Mouse (Mus musculus) liver, embryonic 13.5 days (tissue): ENCODE measurements around the gene Aebp1. TPM values are rescaled to one million over a fixed set of nuclear protein-coding genes. Genes with fewer than 3 reads are reported as not detected.

Source experiments
- ATAC-seq: fragments of 200-750 bp; cut with Nextera tagmentation; 2 replicates; pipeline ENCODE4 v1.8.0; 2017; ENCODE audit warnings: low read depth, mild to moderate bottlenecking, moderate number of reproducible peaks, moderate library complexity
- DNase-seq: peaks from one replicate; pipeline ENCODE4 v3.0.0; 2022
- H3K27ac ChIP-seq: fragments of 300-500 bp; sonication (generic); 2 replicates; pipeline ENCODE4 v1.5.1; 2015; ENCODE audit warnings: moderate library complexity, mild to moderate bottlenecking, inconsistent platforms
- H3K27me3 ChIP-seq: fragments of 300-500 bp; sonication (generic); 2 replicates; pipeline ENCODE4 v1.6.1; 2015; ENCODE audit warnings: mild to moderate bottlenecking, inconsistent platforms
- H3K36me3 ChIP-seq: fragments of 300-500 bp; sonication (generic); 2 replicates; pipeline ENCODE4 v1.6.1; 2015; ENCODE audit warnings: mild to moderate bottlenecking, inconsistent platforms
- H3K4me1 ChIP-seq: fragments of 300-500 bp; sonication (generic); replicated peaks from 2 replicates; pipeline ENCODE4 v1.6.1; 2015; ENCODE audit warnings: inconsistent platforms
- H3K4me2 ChIP-seq: fragments of 300-500 bp; sonication (generic); 2 replicates; pipeline ENCODE4 v1.6.1; 2015; ENCODE audit warnings: inconsistent platforms, mild to moderate bottlenecking, moderate library complexity
- H3K4me3 ChIP-seq: fragments of 300-500 bp; sonication (generic); replicated peaks from 2 replicates; pipeline ENCODE4 v1.5.1; 2015; ENCODE audit warnings: mild to moderate bottlenecking, inconsistent platforms
- H3K9ac ChIP-seq: fragments of 300-500 bp; sonication (generic); 2 replicates; pipeline ENCODE4 v1.6.1; 2015; ENCODE audit warnings: mild to moderate bottlenecking, inconsistent platforms
- H3K9me3 ChIP-seq: fragments of 300-500 bp; sonication (generic); replicated peaks from 2 replicates; pipeline ENCODE4 v1.6.1; 2016; ENCODE audit warnings: inconsistent platforms
- WGBS: fragments of 180-500 bp; shearing (Covaris S2); methylation state at CpG from one replicate; pipeline ENCODE4 v1.1.7; 2015; ENCODE audit not compliant: insufficient replicate concordance; 5-methylcytosine and 5-hydroxymethylcytosine counted together
- polyA plus RNA-seq: library from polyadenylated mRNA; unstranded; fragments of >200 nt; fragmentation: Nextera tagmentation; extraction: Ambion mirVana; gene quantifications from 2 replicates; pipeline ENCODE4 v1.2.1, GENCODE M21; 2015

Gene Aebp1
- 5.9 and 6.5 TPM in 2 replicates for polyA plus RNA-seq

DNA sequence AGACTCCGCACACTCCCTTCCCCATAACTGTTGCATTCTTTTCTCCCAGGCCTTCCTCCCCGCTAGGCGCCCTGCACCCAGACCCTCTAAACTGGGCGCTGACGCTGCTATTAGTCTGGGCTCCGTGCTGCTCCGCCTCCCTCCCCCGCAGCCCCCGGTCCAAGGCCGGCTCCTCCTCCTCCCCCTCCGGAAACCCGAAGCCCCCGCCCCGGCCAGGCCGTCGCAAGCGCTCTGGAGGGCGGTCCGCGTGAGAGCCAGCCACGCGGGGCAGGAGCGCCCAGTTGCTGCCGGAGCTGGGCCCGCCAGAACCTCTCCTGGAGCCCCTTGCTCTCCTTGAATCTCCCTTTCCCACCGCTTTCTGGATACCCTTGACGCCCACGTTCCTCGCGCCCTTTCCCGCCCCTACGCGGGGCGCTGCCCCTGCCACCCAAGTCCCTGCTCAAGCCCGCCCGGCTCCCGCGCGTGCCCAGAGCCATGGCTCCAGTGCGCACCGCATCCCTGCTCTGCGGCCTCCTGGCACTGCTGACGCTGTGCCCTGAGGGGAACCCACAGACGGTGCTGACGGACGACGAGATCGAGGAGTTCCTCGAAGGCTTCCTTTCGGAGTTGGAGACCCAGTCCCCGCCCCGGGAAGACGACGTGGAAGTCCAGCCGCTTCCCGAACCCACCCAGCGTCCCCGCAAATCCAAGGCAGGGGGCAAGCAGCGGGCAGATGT lies at the start of gene Aebp1:
TSS of gene Aebp1 (plus strand) at position 270 of the 716 bp plus-strand sequence.
- H3K4me3 ChIP-seq, result peak within 1 kb of the TSS; percentile 46
- H3K4me2 ChIP-seq, result peak within 1 kb of the TSS; percentile 62
- H3K27ac ChIP-seq, result no peak within 1 kb of the TSS
- H3K4me1 ChIP-seq, result peaks cover 4% of the 10 kb centered on the region; the same call in 1 of the 2 replicates
- H3K36me3 ChIP-seq, result no peaks in the 10 kb centered on the region
- no peak for DNase-seq
- no peaks in the 10 kb centered on the region for H3K9me3 ChIP-seq
- peak within 1 kb of the TSS; percentile 36; the same call in 1 of the 2 replicates for H3K9ac ChIP-seq
- H3K27me3 ChIP-seq, result peaks cover 53% of the 10 kb centered on the region
- WGBS, result 3% methylated on average over 56 of the region's 59 CpGs
- ATAC-seq, result peak; percentile 33

DNA sequence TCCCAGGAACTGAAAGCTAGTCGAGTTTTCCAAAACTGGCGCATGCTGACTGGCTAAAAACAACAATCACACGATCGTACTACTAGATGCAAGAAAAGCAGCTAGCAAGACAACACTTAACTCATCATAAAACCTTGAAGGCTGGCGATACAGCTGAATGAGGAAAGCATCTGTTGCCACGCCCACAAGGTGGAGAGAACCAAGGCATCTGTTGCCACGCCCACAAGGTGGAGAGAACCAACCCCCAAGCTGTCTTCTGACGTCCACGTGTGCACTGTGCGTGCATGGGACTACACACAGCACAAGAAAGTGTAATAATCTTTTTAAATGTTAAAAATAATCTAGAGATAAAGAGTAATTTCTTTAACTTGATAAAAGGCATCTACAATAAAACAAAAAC lies 48.4 kb upstream of the Aebp1 start:
- WGBS, result 63% methylated on average over 10 of the region's 10 CpGs
- no peak overlapping the region for H3K4me2 ChIP-seq
- H3K27ac ChIP-seq, result no peak overlapping the region
- H3K4me1 ChIP-seq, result no peaks in the 10 kb centered on the region
- ATAC-seq (no peak), DNase-seq (no peak)
- H3K36me3 ChIP-seq, result no peaks in the 10 kb centered on the region
- H3K4me3 ChIP-seq, result no peak overlapping the region
- H3K9ac ChIP-seq, result no peak overlapping the region
- no peaks in the 10 kb centered on the region for H3K27me3 ChIP-seq
- H3K9me3 ChIP-seq, result no peaks in the 10 kb centered on the region

DNA sequence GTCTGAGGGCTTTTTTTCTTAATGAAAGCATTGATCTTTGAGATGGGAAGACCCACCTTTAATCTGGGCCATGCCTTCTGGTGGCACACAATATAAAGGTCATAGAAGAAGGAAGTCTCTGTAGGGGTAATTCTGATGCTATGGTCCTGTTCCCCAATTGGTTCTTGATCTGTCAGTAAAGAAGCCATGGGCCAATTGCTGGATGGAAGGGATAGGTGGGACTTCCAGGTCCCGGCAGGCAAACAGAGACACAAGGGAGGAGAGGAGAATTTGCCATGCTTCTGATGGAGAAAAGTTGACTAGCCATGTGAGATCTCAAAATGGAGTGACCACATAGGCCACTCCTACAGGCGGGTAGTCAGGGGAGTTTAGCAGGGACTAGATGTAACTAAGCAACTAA lies 42.5 kb upstream of the Aebp1 start:
- H3K36me3 ChIP-seq, result no peaks in the 10 kb centered on the region
- H3K4me2 ChIP-seq, result no peak overlapping the region
- 48% methylated on average over 2 of the region's 2 CpGs for WGBS
- H3K9ac ChIP-seq, result no peak overlapping the region
- H3K27me3 ChIP-seq, result no peaks in the 10 kb centered on the region
- H3K4me3 ChIP-seq, result no peak overlapping the region
- no peak overlapping the region for H3K27ac ChIP-seq
- no peaks in the 10 kb centered on the region for H3K4me1 ChIP-seq
- ATAC-seq (no peak), DNase-seq (no peak)
- H3K9me3 ChIP-seq, result no peaks in the 10 kb centered on the region

DNA sequence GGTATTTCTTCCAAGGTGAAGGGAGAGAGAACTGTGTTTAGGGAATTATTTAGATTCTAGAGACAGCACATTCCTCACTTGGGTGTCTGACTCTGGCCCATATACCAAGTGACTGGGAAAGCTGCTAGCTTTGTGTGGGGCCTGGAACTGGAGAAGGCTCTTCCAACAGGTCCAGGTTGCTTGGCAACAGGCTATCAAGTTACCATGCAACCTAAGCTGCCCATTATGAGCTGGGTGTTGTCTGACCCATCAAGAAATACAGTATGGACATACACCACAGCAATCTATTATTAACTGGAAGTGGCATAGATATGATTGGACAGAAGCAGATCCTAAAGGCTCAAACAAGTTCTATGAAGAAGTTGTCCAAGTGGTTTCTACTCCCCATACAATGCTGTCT lies 36.3 kb upstream of the Aebp1 start:
- peaks cover 18% of the 10 kb centered on the region for H3K36me3 ChIP-seq
- no peaks in the 10 kb centered on the region for H3K27me3 ChIP-seq
- H3K27ac ChIP-seq, result no peak overlapping the region
- H3K9me3 ChIP-seq, result no peaks in the 10 kb centered on the region
- no peak for ATAC-seq
- no peak overlapping the region for H3K4me2 ChIP-seq
- H3K9ac ChIP-seq, result no peak overlapping the region
- no peak for DNase-seq
- no peak overlapping the region for H3K4me3 ChIP-seq
- H3K4me1 ChIP-seq, result peaks cover 11% of the 10 kb centered on the region

DNA sequence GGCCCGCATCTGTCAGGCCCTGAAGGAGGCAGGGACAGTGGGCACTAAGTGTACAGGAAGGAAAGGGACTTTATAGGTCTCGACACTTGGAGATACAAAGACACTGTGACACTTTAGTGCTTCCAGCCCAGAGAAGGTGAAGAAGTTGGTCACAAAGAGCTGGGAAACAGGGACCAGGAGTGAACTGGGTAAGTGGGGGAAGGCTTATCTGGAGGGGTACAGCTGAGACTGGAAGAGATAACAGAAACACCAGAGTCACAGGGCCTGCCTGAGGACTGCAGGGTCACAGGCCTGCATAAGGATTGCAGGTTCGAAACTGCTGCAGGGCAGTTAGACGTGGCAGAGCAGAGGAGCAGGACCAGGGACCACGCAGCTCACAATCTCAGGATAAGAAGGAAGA lies 33.8 kb upstream of the Aebp1 start:
- no peaks in the 10 kb centered on the region for H3K9me3 ChIP-seq
- H3K4me2 ChIP-seq, result no peak overlapping the region
- peaks cover 11% of the 10 kb centered on the region for H3K4me1 ChIP-seq
- H3K27ac ChIP-seq, result no peak overlapping the region
- no peak overlapping the region for H3K9ac ChIP-seq
- peaks cover 24% of the 10 kb centered on the region for H3K36me3 ChIP-seq
- no peak for DNase-seq
- 67% methylated on average over 5 of the region's 5 CpGs for WGBS
- H3K4me3 ChIP-seq, result no peak overlapping the region
- ATAC-seq, result no peak
- H3K27me3 ChIP-seq, result no peaks in the 10 kb centered on the region

DNA sequence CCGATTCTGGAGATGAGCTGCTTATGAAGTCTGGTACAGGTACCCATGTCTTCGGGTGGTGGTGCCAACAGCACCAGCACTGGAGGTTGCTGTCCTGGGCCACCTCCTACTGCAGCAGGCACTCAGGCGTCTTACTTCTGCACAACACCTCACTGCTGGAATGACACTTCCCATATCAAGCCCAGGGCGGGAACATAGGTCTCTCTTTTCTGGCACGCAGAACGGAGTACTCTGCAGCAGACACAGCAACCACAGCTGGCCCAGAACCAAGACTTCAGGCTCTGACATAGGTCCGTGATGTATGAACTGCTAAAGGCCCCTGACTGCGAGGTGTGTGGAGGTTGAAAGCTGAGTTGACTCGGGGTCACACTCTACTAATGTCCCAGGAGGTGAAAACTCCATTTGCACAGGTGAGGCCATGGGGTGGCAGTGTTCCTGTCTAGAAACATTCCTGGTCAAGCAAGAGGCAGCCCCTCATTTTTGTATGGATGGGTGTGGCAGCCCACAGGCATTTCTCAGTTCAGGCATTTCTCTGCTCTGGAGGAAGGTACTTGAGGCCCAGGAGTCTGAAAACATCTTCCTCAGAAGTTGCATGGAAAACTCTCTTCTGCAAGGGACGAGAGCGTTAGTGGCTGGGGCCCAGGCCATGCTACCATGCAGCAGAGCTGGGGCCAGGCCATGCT lies 33.1 kb upstream of the Aebp1 start:
- H3K9me3 ChIP-seq, result no peaks in the 10 kb centered on the region
- H3K4me2 ChIP-seq, result no peak overlapping the region
- H3K9ac ChIP-seq, result no peak overlapping the region
- ATAC-seq, result no peak
- H3K4me1 ChIP-seq, result peaks cover 11% of the 10 kb centered on the region
- no peaks in the 10 kb centered on the region for H3K27me3 ChIP-seq
- no peak overlapping the region for H3K4me3 ChIP-seq
- H3K27ac ChIP-seq, result no peak overlapping the region
- WGBS, result 77% methylated on average over 11 of the region's 11 CpGs
- no peak for DNase-seq
- H3K36me3 ChIP-seq, result peaks cover 24% of the 10 kb centered on the region

DNA sequence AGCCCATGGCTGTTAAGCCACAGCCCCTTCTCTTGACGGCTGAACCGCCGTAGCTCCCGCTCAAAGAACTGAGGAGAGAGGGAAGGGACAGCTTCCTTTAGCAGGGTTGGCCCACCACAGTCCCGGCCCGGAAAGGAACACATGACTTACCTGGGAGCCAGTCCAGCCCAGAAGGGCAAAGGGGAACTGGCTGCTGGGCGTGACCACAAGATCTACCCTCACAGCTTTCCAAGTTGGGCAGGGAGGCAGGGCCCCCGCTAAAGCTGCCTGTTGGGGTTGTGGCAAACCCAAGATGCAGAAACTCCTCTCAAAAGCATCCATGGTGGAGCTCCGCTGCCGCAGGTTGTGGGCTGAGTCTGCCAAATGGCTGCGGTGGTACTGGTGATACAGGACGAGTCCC lies 32.4 kb upstream of the Aebp1 start:
- Histone ChIP-seq H3K4me3 (no peak overlapping the region), H3K27ac (no peak overlapping the region), H3K9me3 (no peaks in the 10 kb centered on the region), H3K36me3 (peaks cover 24% of the 10 kb centered on the region), H3K27me3 (no peaks in the 10 kb centered on the region), H3K4me1 (peaks cover 11% of the 10 kb centered on the region), H3K4me2 (no peak overlapping the region), H3K9ac (no peak overlapping the region)
- DNase-seq (no peak), ATAC-seq (no peak)
- 65% methylated on average over 12 of the region's 12 CpGs for WGBS

DNA sequence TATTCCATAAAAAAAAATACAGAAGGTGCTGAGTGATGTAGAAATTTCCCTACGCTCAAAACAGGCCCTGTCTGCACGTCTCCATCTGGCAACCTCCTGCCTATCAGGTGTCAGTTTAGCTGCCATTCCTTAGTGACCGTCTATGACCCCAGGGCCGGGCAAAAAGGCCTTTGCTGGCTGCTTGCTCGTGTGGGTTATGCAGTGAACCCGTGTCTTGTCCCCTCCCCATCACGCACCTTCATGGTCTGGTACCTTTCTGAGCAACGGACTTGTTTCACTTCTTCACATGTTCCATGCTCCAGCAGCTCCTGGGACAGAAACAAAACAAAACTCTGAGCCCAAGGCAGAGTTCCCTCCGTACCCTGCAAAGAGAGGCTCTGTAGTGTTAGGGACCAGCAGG lies 27.2 kb upstream of the Aebp1 start:
- Histone ChIP-seq H3K36me3 (peaks cover 9% of the 10 kb centered on the region), H3K9me3 (no peaks in the 10 kb centered on the region), H3K27ac (no peak overlapping the region), H3K4me2 (no peak overlapping the region), H3K9ac (no peak overlapping the region), H3K4me3 (no peak overlapping the region), H3K27me3 (no peaks in the 10 kb centered on the region), H3K4me1 (peaks cover 22% of the 10 kb centered on the region)
- no peak for ATAC-seq
- 77% methylated on average over 9 of the region's 9 CpGs for WGBS
- no peak for DNase-seq

DNA sequence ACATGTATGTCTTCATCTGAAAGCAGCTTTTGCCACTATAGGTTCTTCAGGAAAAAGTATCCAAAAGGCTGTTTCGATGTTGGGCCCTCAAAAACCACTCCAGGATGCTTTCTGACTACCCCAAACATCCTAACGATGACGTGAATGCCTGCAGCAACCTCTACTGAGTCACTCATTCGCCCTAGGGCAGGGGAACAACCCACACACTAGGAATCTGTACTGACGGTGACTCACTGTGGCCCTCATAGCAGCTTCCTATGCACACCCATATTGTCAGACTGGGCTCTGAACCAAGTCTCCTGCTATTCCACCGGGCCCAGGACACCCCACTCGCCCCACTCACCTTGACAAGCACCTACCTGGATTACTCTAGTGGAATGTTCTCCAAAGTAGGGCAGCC lies 26.7 kb upstream of the Aebp1 start:
- Histone ChIP-seq H3K27ac (no peak overlapping the region), H3K4me1 (peaks cover 17% of the 10 kb centered on the region), H3K36me3 (peaks cover 5% of the 10 kb centered on the region), H3K27me3 (no peaks in the 10 kb centered on the region), H3K4me2 (no peak overlapping the region), H3K4me3 (no peak overlapping the region), H3K9me3 (no peaks in the 10 kb centered on the region), H3K9ac (no peak overlapping the region)
- no peak for ATAC-seq
- WGBS, result 81% methylated on average over 7 of the region's 7 CpGs
- DNase-seq, result no peak

DNA sequence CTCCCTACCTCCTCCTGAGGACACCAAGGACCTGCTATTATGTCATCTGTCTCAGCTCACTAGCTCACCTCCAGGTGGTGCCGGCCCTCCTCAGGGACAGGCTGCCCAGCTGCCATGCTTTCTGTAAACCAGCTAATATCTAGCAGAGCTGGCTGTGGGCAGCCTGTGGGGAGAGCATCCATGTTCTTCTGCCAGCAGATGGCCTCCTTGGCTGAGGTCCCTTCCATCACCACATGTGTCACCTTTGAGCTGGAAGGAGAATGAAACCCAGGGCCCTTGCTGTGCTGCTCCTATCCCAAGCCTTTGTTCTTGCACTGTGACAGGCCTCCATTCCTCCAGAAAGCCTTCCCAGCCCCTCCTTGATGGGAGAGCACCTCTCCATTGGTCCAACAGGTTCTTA lies 25.6 kb upstream of the Aebp1 start:
- H3K9me3 ChIP-seq, result no peaks in the 10 kb centered on the region
- H3K9ac ChIP-seq, result no peak overlapping the region
- peaks cover 17% of the 10 kb centered on the region for H3K4me1 ChIP-seq
- H3K36me3 ChIP-seq, result peaks cover 5% of the 10 kb centered on the region
- ATAC-seq (no peak), DNase-seq (no peak)
- no peak overlapping the region for H3K27ac ChIP-seq
- H3K27me3 ChIP-seq, result no peaks in the 10 kb centered on the region
- peak overlapping the region; percentile 97; the same call in 1 of the 2 replicates for H3K4me2 ChIP-seq
- H3K4me3 ChIP-seq, result no peak overlapping the region
- WGBS, result 77% methylated on average over 1 of the region's 1 CpGs

DNA sequence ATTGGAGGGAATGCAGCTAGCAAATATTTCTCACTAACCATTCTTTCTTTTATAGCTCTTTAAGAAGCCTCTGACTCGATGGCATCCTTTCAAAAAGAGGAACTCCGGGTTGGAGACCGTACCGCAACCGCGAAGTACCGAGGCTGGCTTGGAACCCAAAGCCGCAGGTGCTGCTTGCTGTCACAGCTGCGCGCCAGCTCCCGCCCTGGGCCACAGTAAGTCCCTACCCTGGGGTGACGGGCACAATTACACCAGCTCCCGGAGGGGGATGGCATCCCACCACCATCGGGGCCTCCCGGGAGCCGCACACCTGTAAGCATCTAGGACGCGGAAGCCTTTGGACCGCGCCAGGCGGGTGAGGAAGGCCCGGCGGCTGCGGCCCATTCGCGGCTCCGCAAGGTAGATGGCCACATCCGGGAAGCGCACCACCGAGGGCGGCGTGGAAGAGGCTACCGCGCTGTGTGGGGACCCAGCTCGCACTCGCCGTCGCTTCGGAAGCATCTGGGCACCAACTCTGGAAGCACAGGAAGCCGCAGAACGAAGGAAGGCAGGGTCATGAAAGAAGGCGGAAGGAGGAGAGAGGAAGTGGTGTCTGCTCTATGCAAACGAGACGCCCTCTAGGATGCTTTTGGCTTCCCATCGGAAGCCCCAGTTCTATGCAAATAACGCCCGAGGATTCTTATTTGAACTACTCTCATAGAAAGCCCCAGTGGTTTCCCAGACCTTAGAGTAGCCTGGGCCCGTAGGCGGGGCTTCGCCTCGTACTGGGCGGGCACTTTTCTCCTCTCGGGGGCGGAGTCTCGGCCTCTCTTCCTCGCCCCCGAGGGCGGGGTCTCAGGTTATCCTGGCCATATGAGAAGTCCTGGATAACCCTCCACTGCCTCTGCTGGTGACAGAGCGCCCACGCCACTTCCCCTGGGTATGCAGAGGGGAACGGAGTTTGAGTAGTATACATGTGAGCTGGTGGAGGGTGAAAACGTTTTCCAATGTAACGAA lies 24.2 kb upstream of the Aebp1 start, which contains the start of gene Polm:
TSS of gene Polm (minus strand) at position 766 of the 996 bp plus-strand sequence.
- Histone ChIP-seq H3K9ac (peak within 1 kb of the TSS; percentile 81), H3K4me3 (peak within 1 kb of the TSS; percentile 81), H3K27me3 (no peaks in the 10 kb centered on the region), H3K36me3 (no peaks in the 10 kb centered on the region; the same call in none of the 2 replicates), H3K9me3 (no peaks in the 10 kb centered on the region; the same call in 1 of the 2 replicates), H3K27ac (peak within 1 kb of the TSS; percentile 78), H3K4me2 (peak within 1 kb of the TSS; percentile 97), H3K4me1 (peaks cover 17% of the 10 kb centered on the region)
- WGBS, result under 1% methylated on average over 63 of the region's 63 CpGs
- ATAC-seq, result peak; percentile 96
- DNase-seq, result peak; percentile 95
